Mouse (Mus musculus) macrophage (primary cell): Measurements from ENCODE around the gene Tmsb15b1. TPM values are rescaled to one million over a fixed set of nuclear protein-coding genes. Genes with fewer than 3 reads are reported as not detected.
"Not testable (repeated sequence)": the region's sequence is repeated elsewhere in the genome, so short reads cannot be mapped to it uniquely, and the experiment has no call there.

ENCODE experiments used
- H3K27ac ChIP-seq: fragments of 350-480 bp; formaldehyde crosslinking; 2 replicates; pipeline ENCODE4 v1.9.0; 2021
- H3K36me3 ChIP-seq: fragments of 350-480 bp; formaldehyde crosslinking; 2 replicates; pipeline ENCODE4 v1.9.0; 2021; ENCODE audit errors: inconsistent target
- H3K4me3 ChIP-seq: fragments of 350-480 bp; formaldehyde crosslinking; 2 replicates; pipeline ENCODE4 v1.9.0; 2021; ENCODE audit errors: inconsistent target
- H3K79me2 ChIP-seq: fragments of 350-480 bp; formaldehyde crosslinking; 2 replicates; pipeline ENCODE4 v1.9.0; 2021; ENCODE audit errors: inconsistent target
- WGBS: methylation state at CpG from one replicate; pipeline ENCODE4 v1.1.7; 2026; ENCODE audit warnings: inconsistent platforms; ENCODE audit not compliant: missing documents; 5-methylcytosine and 5-hydroxymethylcytosine counted together
- polyA plus RNA-seq: library from polyadenylated mRNA; stranded (reverse); fragments of 250-400 nt; gene quantifications from 3 replicates; pipeline ENCODE4 v1.2.4, GENCODE M21; 2018; ENCODE audit warnings: inconsistent platforms

Tmsb15b1 gene
- polyA plus RNA-seq, 1 experiment from 2014 or later = not detected

DNA sequence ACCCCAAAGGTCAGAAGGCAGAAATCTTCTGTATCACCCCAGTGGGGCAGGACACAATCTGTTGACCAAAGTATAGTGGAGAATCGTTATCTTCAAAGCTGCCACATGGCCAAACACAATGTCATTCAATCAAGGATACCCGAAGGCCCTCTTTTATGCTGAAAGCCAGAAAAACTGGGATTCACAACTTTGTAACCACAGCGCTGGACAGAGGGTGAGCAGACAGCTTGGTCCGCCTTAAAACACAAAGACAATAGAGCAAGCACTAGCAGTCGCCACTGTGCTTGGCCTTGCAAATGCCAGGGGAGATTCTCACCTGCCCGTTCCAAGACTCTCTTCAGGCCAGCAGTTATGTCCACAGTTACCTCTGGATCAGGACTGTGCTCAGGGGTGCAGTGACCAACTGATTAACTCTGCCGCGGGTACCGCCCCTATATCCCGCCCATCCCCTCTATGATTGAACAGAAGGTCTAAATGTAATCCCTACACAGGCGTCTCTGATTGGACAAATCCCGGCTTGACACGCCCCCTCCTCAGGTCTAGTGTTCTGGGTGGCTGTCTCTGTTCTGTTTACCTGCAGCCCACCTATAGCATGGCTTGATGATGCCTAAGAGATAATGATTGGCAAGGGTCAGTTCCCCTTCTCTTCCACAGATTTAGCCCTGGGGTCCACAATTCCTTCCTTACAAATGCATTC is 18.9 kb downstream of the Tmsb15b1 start:
- not testable (repeated sequence) for H3K27ac ChIP-seq, H3K79me2 ChIP-seq, H3K36me3 ChIP-seq, H3K4me3 ChIP-seq
- WGBS = 54% methylated on average over 13 of the region's 13 CpGs

DNA sequence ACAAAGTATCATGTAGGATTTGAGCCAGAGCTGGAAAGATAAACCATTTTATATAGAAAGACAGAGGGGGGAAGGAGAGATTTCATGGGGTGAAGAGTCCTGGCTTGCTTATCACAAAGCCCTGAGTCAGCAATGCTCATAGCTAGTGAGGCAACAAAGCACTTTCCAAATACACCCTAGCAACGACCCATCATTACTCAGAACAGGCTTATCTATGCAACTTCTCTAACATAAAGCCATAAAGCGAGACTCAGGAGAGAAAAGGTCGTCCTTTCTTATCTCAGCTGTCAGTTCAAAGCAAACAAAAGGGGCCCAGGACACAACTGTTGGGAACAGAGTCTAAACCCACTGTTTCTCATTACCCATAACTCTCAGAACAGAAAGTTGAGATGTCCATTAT is 38.7 kb downstream of the Tmsb15b1 start:
- no peaks in the 10 kb centered on the region for H3K79me2 ChIP-seq
- no peaks in the 10 kb centered on the region for H3K36me3 ChIP-seq
- WGBS = 59% methylated on average over 3 of the region's 3 CpGs
- H3K4me3 ChIP-seq = no peak overlapping the region
- H3K27ac ChIP-seq = no peak overlapping the region

DNA sequence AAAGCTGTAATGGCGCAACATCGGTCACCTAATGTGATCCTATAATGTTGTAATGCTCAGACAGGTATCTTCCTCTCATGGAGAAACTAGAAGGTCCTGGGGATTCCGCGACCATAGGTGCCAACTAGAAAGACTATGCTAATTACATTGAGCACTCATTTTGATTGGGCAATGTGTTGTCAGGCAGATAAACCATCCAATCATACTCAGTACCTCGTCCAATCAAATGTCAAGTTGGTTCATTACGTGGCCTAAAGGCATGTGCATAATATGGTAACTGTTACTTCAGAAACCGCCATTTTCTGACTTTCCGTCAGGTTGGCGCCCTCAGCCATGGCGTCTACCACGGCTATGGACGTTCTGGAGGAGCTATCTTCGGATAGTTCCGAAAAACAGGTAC is 49.6 kb downstream of the Tmsb15b1 start, which contains the start of gene H2bfm:
Gene H2bfm (plus strand): TSS at position 295 of the 400 bp plus-strand sequence.
- Histone ChIP-seq H3K4me3 (no peak within 1 kb of the TSS), H3K79me2 (no peaks in the 10 kb centered on the region), H3K36me3 (no peaks in the 10 kb centered on the region), H3K27ac (no peak within 1 kb of the TSS)
- 95% methylated on average over 12 of the region's 14 CpGs for WGBS

DNA sequence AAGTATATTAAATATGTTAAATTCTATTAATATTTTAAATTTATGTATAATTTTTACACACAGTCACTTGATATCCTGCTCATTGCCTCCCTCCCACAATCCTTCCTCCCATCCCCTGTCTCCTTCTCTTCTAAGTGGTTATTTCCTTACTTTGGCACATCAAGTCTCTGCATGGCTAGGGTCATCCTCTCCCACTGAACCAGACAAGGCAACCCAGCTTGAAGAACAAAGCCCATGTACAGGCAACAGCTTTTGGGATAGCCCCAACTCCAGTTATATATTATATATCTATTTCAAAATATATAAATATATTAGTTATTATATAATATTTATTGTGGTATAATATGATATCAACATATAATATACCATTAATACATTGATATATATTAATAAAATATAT is 50.8 kb downstream of the Tmsb15b1 start:
- Histone ChIP-seq H3K4me3 (no peak overlapping the region), H3K79me2 (no peaks in the 10 kb centered on the region), H3K36me3 (no peaks in the 10 kb centered on the region), H3K27ac (no peak overlapping the region)

Other genes starting within 250 kb of the Tmsb15b1 start
- gene Morf4l2, start 233.2 kb downstream of the Tmsb15b1 start, polyA plus RNA-seq = 146 to 528 TPM (median 198 TPM) in 3 replicates
- not detected in 3 replicates for gene Glra4, start 196.7 kb downstream of the Tmsb15b1 start, polyA plus RNA-seq
- 0.05 to 0.20 TPM (median 0.06 TPM) in 3 replicates for gene Plp1, start 154.2 kb downstream of the Tmsb15b1 start, polyA plus RNA-seq
- not detected in 3 replicates for gene Rab9b, start 108.1 kb downstream of the Tmsb15b1 start, polyA plus RNA-seq
- not detected in 3 replicates for gene H2bfm, start 49.5 kb downstream of the Tmsb15b1 start, polyA plus RNA-seq
- not detected in 3 replicates for gene Tmsb15b2, start 1.4 kb downstream of the Tmsb15b1 start, polyA plus RNA-seq
- 0.33 to 0.49 TPM (median 0.36 TPM) in 3 replicates for gene Tmsb15l, start within 50 bp of the Tmsb15b1 start, polyA plus RNA-seq
- not detected in 3 replicates for gene Zcchc18, start 16.3 kb upstream of the Tmsb15b1 start, polyA plus RNA-seq
- 2.3 to 3.0 TPM (median 2.7 TPM) in 3 replicates for gene Slc25a53, start 61.4 kb upstream of the Tmsb15b1 start, polyA plus RNA-seq
- gene Fam199x, start 72.7 kb upstream of the Tmsb15b1 start, polyA plus RNA-seq = 2.3 to 3.2 TPM (median 2.4 TPM) in 3 replicates
- gene Esx1, start 145.2 kb upstream of the Tmsb15b1 start, polyA plus RNA-seq = not detected in 3 replicates